ENCODE assay signal across 17 mouse cellular contexts in the genomic region with DNA sequence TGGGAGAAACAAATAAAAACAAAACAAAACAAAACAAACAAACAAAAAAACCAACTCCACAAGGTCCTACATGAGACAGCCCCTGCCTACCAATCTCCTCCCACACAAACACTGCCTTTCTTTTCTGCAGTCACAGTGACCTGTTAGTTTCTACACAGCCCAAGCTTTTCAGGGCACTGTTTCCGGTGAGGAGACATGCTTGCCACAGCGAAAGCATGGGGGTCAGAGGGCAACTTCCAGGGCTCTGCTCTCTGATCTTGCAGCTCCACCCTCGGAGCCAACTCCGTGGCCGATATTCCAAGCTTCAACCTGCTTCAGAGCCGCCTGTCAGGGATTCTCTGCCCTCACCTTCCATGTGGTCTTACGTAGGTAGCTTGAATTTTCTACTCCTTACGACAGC. TPM values are rescaled to one million over a fixed set of nuclear protein-coding genes. Genes with fewer than 3 reads are reported as not detected.
DNase-seq lines count a peak whose midpoint lies in the region; ATAC-seq and TF ChIP-seq lines count a peak whose summit lies in the region.
"Had no signal": no experiment of that assay in that cellular context is flagged by ENCODE, and none has a peak within 500 bp of the region (broad histone marks: within the 10 kb centered on the region; RNA-seq: fewer than 3 reads in every experiment).

No protein-coding gene starts in this region.

- TF ChIP-seq CTCF in kidney, adult 2 months (conservative IDR thresholded peaks at IDR 0.05; ENCODE audit: insufficient read depth, insufficient read length, low read depth, low read length) = no peak
- no peak for TF ChIP-seq CTCF in liver, embryonic 14.5 days (IDR thresholded peaks at IDR 0.05; ENCODE audit: low read depth)

- DNase-seq in kidney, adult 2 months = peak; percentile 34
- no peak for DNase-seq in kidney, postnatal 14 days
- DNase-seq in embryo, embryonic 10 days (ENCODE audit: low spot score) = peak; percentile 79
- no peak for DNase-seq in liver, embryonic 14.5 days (ENCODE audit: low read depth in 3 of 3, low spot score in 3 of 3)
- DNase-seq in thymus, postnatal 10 days (ENCODE audit: low spot score in 2 of 2) = no peak
- DNase-seq in heart, adult 18-20 months = no peak
- DNase-seq in retina, embryonic 14.5 days (ENCODE audit: low spot score) = no peak
- DNase-seq: B cell, adult 2 months; cerebellum, adult 9-11 months; heart, adult 11 months; kidney, adult 9 months had no signal

- no peak overlapping the region for H3K9ac ChIP-seq in intestine, embryonic 16.5 days (ENCODE audit: low read depth, low read length)
- no peak overlapping the region for H3K9ac ChIP-seq in liver, embryonic 14.5 days (replicated peaks)
- H3K9ac ChIP-seq: embryonic facial prominence, embryonic 13.5 days; heart, embryonic 15.5 days; hindbrain, embryonic 15.5 days; limb, embryonic 12.5 days had no signal

- TF ChIP-seq POLR2A in kidney, adult 2 months (IDR thresholded peaks at IDR 0.05; ENCODE audit: low read depth, low read length) = no peak

- no peak for TF ChIP-seq EP300 in liver, embryonic 14.5 days (IDR thresholded peaks at IDR 0.05; ENCODE audit: low read depth)

- H3K4me1 ChIP-seq in kidney, adult 2 months (ENCODE audit: control insufficient read depth, insufficient read depth, low read length) = no peaks in the 10 kb centered on the region
- H3K4me1 ChIP-seq in intestine, embryonic 16.5 days (ENCODE audit: control insufficient read depth, insufficient read depth, low read length) = peaks cover 13% of the 10 kb centered on the region
- peaks cover 0 to 8% of the 10 kb centered on the region in 2 experiments; a peak in 2 of 4 replicates for H3K4me1 ChIP-seq in liver, embryonic 14.5 days (replicated peaks; ENCODE audit: control insufficient read depth in 2 of 2, insufficient read depth in 2 of 2, low read length in 1 of 2)
- H3K4me1 ChIP-seq: hindbrain, embryonic 15.5 days had no signal

- WGBS in kidney, adult 2 months = 39% methylated on average over 8 of the region's 8 CpGs
- WGBS in intestine, embryonic 16.5 days = 42% methylated on average over 8 of the region's 8 CpGs
- 51% methylated on average over 8 of the region's 8 CpGs for WGBS in liver, embryonic 14.5 days (ENCODE audit: insufficient replicate concordance)

- H3K27me3 ChIP-seq in kidney, adult 2 months (replicated peaks; ENCODE audit: control insufficient read depth, insufficient read depth, low read length) = no peaks in the 10 kb centered on the region
- H3K27me3 ChIP-seq in intestine, embryonic 16.5 days (replicated peaks; ENCODE audit: control insufficient read depth, insufficient read depth, low read length) = no peaks in the 10 kb centered on the region
- no peaks in the 10 kb centered on the region for H3K27me3 ChIP-seq in liver, embryonic 14.5 days (ENCODE audit: control insufficient read depth, insufficient read depth, low read length)
- H3K27me3 ChIP-seq: heart, embryonic 15.5 days; hindbrain, embryonic 15.5 days; limb, embryonic 12.5 days had no signal

- H3K27ac ChIP-seq in kidney, adult 2 months (ENCODE audit: insufficient read depth, low read depth, low read length) = no peak overlapping the region
- H3K27ac ChIP-seq in intestine, embryonic 16.5 days (ENCODE audit: low read length) = no peak overlapping the region
- no peak overlapping the region for H3K27ac ChIP-seq in liver, embryonic 14.5 days
- H3K27ac ChIP-seq: embryonic facial prominence, embryonic 13.5 days; heart, embryonic 15.5 days; hindbrain, embryonic 15.5 days; limb, embryonic 12.5 days had no signal

- no peak overlapping the region for H3K4me2 ChIP-seq in intestine, embryonic 16.5 days (ENCODE audit: low read depth, low read length)
- no peak overlapping the region for H3K4me2 ChIP-seq in liver, embryonic 14.5 days (ENCODE audit: low read depth)
- H3K4me2 ChIP-seq: embryonic facial prominence, embryonic 13.5 days; heart, embryonic 15.5 days; hindbrain, embryonic 15.5 days; limb, embryonic 12.5 days had no signal

- peak; percentile 75 for ATAC-seq in intestine, embryonic 16.5 days
- ATAC-seq in liver, embryonic 14.5 days (ENCODE audit: insufficient read depth) = peak; percentile 39; the same call in 1 of the 2 replicates

- H3K9me3 ChIP-seq in intestine, embryonic 16.5 days (ENCODE audit: control insufficient read depth, low read length) = no peaks in the 10 kb centered on the region
- no peaks in the 10 kb centered on the region for H3K9me3 ChIP-seq in liver, embryonic 14.5 days (ENCODE audit: control insufficient read depth, low read length)
- H3K9me3 ChIP-seq: embryonic facial prominence, embryonic 13.5 days; heart, embryonic 15.5 days; hindbrain, embryonic 15.5 days; limb, embryonic 12.5 days; megakaryocyte, embryonic 14.5 days had no signal

- no peak overlapping the region for H3K4me3 ChIP-seq in kidney, adult 2 months (ENCODE audit: insufficient read depth, low read depth, low read length)
- no peak overlapping the region for H3K4me3 ChIP-seq in intestine, embryonic 16.5 days (ENCODE audit: low read length)
- no peak overlapping the region for H3K4me3 ChIP-seq in liver, embryonic 14.5 days (ENCODE audit: insufficient read depth in 1 of 2, low read depth in 2 of 2, low read length in 2 of 2)
- H3K4me3 ChIP-seq: embryonic facial prominence, embryonic 13.5 days; heart, embryonic 15.5 days; hindbrain, embryonic 15.5 days; limb, embryonic 12.5 days; megakaryocyte, embryonic 14.5 days had no signal

- no peaks in the 10 kb centered on the region for H3K36me3 ChIP-seq in kidney, adult 2 months (ENCODE audit: control insufficient read depth, insufficient read depth, low read length)
- no peaks in the 10 kb centered on the region for H3K36me3 ChIP-seq in intestine, embryonic 16.5 days (ENCODE audit: control insufficient read depth, insufficient read depth, low read length)
- H3K36me3 ChIP-seq in liver, embryonic 14.5 days (replicated peaks; ENCODE audit: control insufficient read depth, insufficient read depth, low read depth) = no peaks in the 10 kb centered on the region
- H3K36me3 ChIP-seq: embryonic facial prominence, embryonic 13.5 days; heart, embryonic 15.5 days; hindbrain, embryonic 15.5 days; limb, embryonic 12.5 days had no signal

RNA-seq across cellular contexts. Expression of gene Sox5, which starts 22.6 kb away (rescaled TPM):
- polyA plus RNA-seq in kidney, adult 2 months (2012; rRNA removed) = 2.9 and 3.2 TPM in 2 replicates
- polyA plus RNA-seq in intestine, embryonic 16.5 days (2015; fragmentation: Nextera tagmentation; extraction: Ambion mirVana) = 11.8 and 14.3 TPM in 2 replicates
- polyA plus RNA-seq in liver, embryonic 14.5 days (2012; rRNA removed) = 0.68 and 1.6 TPM in 2 replicates
- 1.7 and 2.4 TPM in 2 replicates for polyA plus RNA-seq in liver, embryonic 14.5 days (2014; fragmentation: Nextera tagmentation; extraction: Ambion mirVana)
- 1 to 10 TPM; 2.6 to 2.9 TPM for total RNA-seq in heart, adult 18-20 months (2021)

Comparison
In these comparisons a context has a peak if more than half of its experiments do, and no peak if none do; other contexts are left out.
1. DNase-seq: peak in kidney, adult 2 months (single experiment) and embryo, embryonic 10 days (single experiment); none in kidney, postnatal 14 days (single experiment), liver, embryonic 14.5 days (0 of 3), thymus, postnatal 10 days (0 of 2), heart, adult 18-20 months (0 of 2) and retina, embryonic 14.5 days (single experiment).